Mouse (Mus musculus): Measurements from ENCODE around the gene Gm5346. TPM values are rescaled to one million over a fixed set of nuclear protein-coding genes. Genes with fewer than 3 reads are reported as not detected.
"Not testable (repeated sequence)": the region's sequence is repeated elsewhere in the genome, so short reads cannot be mapped to it uniquely, and the experiment has no call there.

Gene Gm5346
- not detected in 2 replicates for polyA plus RNA-seq (2015; fragmentation: Nextera tagmentation; extraction: Ambion mirVana)

DNA sequence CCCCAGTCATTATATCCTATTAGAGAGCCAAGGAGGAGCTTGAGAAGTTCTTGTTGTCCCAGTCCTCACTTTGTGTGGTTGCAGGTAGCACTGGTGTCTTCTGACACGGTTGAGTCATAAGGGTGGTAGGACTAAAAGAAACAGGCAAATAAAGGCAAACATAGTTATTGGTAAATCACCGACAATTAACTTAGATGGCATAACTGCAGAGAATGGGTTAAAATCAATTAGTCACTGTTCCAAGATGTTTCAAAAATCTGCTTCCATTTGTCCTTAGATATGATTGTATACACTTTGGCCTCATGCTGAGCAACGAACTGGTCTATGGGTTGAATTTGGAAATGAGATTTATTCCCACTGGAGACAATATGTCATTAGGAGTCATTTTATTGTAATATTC lies at the start of gene Gm5346:
Gene Gm5346, minus strand, starts transcription at position 101 of the 400 bp plus-strand sequence.
- H3K27ac ChIP-seq, result no peak within 1 kb of the TSS
- no peaks in the 10 kb centered on the region for H3K4me1 ChIP-seq
- no peak for ATAC-seq (ENCODE audit: low FRiP score, low read depth)
- WGBS, result 88% methylated on average over 3 of the region's 3 CpGs
- no peak within 1 kb of the TSS for H3K4me3 ChIP-seq
- H3K27me3 ChIP-seq, result no peaks in the 10 kb centered on the region
- H3K4me2 ChIP-seq (replicated peaks), result no peak within 1 kb of the TSS
- H3K36me3 ChIP-seq, result no peaks in the 10 kb centered on the region
- no peak within 1 kb of the TSS for H3K9ac ChIP-seq
- H3K9me3 ChIP-seq, result no peaks in the 10 kb centered on the region

DNA sequence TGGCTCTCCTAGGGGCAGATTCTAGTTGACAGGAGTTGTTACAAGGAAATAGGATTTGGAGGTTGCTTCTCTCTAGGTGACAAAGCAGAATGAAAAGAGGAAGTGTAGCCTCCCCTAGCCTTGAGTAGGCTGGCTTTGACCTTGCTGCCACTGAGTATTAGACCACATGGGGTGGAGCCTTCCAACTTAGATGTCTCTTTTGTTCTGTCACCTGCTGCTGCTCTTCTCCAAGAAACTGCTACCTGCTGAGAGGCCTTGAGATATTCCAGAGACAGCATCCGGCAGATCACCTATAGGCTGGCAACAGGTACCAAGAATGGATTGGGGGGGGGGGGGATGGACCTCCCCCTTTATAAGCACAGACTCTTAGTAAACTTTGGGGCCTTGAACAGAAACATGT lies 11.0 kb downstream of the Gm5346 start:
- no peak overlapping the region for H3K4me2 ChIP-seq (replicated peaks)
- H3K9ac ChIP-seq, result no peak overlapping the region
- H3K9me3 ChIP-seq, result no peaks in the 10 kb centered on the region
- WGBS, result 100% methylated on average over 1 of the region's 1 CpGs
- H3K27me3 ChIP-seq, result no peaks in the 10 kb centered on the region
- H3K4me1 ChIP-seq, result no peaks in the 10 kb centered on the region
- H3K36me3 ChIP-seq, result no peaks in the 10 kb centered on the region
- no peak overlapping the region for H3K27ac ChIP-seq
- no peak for ATAC-seq (ENCODE audit: low FRiP score, low read depth)
- H3K4me3 ChIP-seq, result no peak overlapping the region

- not testable (repeated sequence) for H3K4me1 ChIP-seq; H3K27ac ChIP-seq; H3K4me3 ChIP-seq; H3K4me2 ChIP-seq (replicated peaks); H3K9me3 ChIP-seq; H3K36me3 ChIP-seq; H3K9ac ChIP-seq; ATAC-seq (ENCODE audit: low FRiP score, low read depth); H3K27me3 ChIP-seq
- 81% methylated on average over 13 of the region's 13 CpGs for WGBS
Observed at GRCm38 (mm10) chr8:43603657-43604056, 23.4 kb downstream of the Gm5346 start.

DNA sequence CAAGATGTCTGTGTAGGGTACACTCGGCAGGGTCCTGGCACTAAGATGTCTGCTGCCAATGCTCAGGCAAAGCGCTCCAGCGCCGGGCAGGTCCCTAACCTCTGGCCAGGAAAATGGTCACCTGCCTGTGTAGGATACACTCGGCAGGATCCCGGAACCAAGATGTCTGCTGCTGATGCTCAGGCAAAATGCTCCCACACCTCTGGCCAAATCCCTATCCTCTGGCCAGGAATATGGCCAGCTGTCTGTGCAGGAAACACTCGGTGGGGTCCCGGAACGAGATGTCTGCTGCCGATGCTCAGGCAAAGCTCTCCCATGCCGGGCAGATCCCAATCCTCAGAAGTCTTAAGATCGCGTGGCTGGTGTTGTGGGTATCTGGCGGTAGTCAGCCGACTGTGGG lies 23.9 kb downstream of the Gm5346 start:
- H3K27ac ChIP-seq; H3K36me3 ChIP-seq; H3K27me3 ChIP-seq; ATAC-seq (ENCODE audit: low FRiP score, low read depth); H3K4me2 ChIP-seq (replicated peaks); H3K9me3 ChIP-seq; H3K4me1 ChIP-seq; H3K9ac ChIP-seq; H3K4me3 ChIP-seq: not testable (repeated sequence)
- 93% methylated on average over 15 of the region's 15 CpGs for WGBS

DNA sequence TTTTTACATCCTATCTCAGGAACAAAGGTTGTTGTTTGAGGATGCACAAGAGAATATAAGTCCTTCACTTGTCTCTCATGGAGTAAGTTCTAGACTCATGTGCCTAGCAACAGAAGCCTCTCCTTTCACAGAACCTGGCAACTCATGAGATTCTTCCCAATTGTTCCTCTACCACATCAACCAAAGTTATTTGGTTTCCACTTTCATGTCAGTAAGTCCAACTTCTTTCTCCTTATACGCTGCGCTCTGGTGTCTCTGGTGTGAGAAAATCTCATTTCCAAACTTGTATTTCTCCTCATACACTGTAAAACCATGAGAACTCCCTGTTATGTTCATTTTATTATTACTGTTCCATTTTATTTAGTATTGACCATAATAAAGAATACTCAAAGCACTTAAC lies 50.5 kb downstream of the Gm5346 start, which contains the start of gene Adam26a:
Gene Adam26a, minus strand, starts transcription at position 101 of the 400 bp plus-strand sequence.
- H3K4me3 ChIP-seq; H3K27ac ChIP-seq; H3K36me3 ChIP-seq; H3K4me2 ChIP-seq (replicated peaks); H3K27me3 ChIP-seq; ATAC-seq (ENCODE audit: low FRiP score, low read depth); H3K9me3 ChIP-seq; H3K9ac ChIP-seq; H3K4me1 ChIP-seq: not testable (repeated sequence)
- WGBS, result 94% methylated on average over 2 of the region's 2 CpGs

Other genes with a start within 250 kb of the Gm5346 start
- gene Adam26b, start 99.2 kb downstream of the Gm5346 start, polyA plus RNA-seq (2015; fragmentation: Nextera tagmentation; extraction: Ambion mirVana), result not detected in 2 replicates
- not detected in 2 replicates for gene Adam26a, start 50.6 kb downstream of the Gm5346 start, polyA plus RNA-seq (2015; fragmentation: Nextera tagmentation; extraction: Ambion mirVana)
- gene Adam34, start 82.8 kb upstream of the Gm5346 start, polyA plus RNA-seq (2015; fragmentation: Nextera tagmentation; extraction: Ambion mirVana), result not detected in 2 replicates